Comparison of ENCODE assay signal across 14 mouse cellular contexts in the genomic region with DNA sequence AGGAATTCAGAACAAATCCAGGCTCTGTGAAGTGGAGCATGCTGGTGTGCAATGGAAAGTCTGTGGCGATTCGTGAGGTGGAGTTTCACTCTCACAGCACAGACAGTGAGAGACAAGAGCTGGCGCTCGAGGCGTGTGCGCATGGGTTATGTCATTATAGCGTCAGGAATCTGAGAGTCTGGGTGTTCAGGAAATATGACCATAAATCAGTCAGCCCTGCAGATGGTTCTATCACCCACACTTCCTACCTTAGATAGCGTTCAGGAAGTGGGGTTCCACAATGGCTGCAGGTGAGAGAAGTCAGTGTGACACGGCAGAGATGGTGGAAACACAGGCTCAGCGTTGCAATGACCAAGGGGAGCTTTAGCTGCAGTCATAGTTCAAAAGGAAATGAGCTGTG. TPM values are rescaled to one million over a fixed set of nuclear protein-coding genes. Genes with fewer than 3 reads are reported as not detected.
A peak's percentile ranks its signal among the peaks of the same experiment; 100 is the strongest.
DNase-seq lines count a peak whose midpoint lies in the region; ATAC-seq and TF ChIP-seq lines count a peak whose summit lies in the region.
"Had no signal": no experiment of that assay in that cellular context is flagged by ENCODE, and none has a peak within 500 bp of the region (broad histone marks: within the 10 kb centered on the region; RNA-seq: fewer than 3 reads in every experiment).

No protein-coding gene starts in this region.

- H3K9ac ChIP-seq in kidney, embryonic 15.5 days = no peak overlapping the region
- H3K9ac ChIP-seq in forebrain, embryonic 12.5 days = no peak overlapping the region
- H3K9ac ChIP-seq: forebrain, postnatal 0 days had no signal

- TF ChIP-seq CTCF in kidney, adult 2 months (conservative IDR thresholded peaks at IDR 0.05; ENCODE audit: insufficient read depth, insufficient read length, low read depth, low read length) = no peak

- 52% methylated on average over 10 of the region's 10 CpGs for WGBS in kidney, adult 2 months
- WGBS in kidney, embryonic 15.5 days = 66% methylated on average over 10 of the region's 10 CpGs
- WGBS in forebrain, embryonic 12.5 days = 88% methylated on average over 10 of the region's 10 CpGs
- 89% methylated on average over 10 of the region's 10 CpGs for WGBS in midbrain, embryonic 10.5 days

- H3K9me3 ChIP-seq in kidney, embryonic 15.5 days (replicated peaks) = no peaks in the 10 kb centered on the region
- no peaks in the 10 kb centered on the region for H3K9me3 ChIP-seq in forebrain, embryonic 12.5 days
- no peaks in the 10 kb centered on the region for H3K9me3 ChIP-seq in midbrain, embryonic 10.5 days (replicated peaks)

- peak overlapping the region; percentile 47; the same call in 1 of the 2 replicates for H3K27ac ChIP-seq in kidney, adult 2 months (ENCODE audit: insufficient read depth, low read depth, low read length)
- 0 out of 2 replicates have a peak overlapping the region, but pooled peaks have one; percentile 10 for H3K27ac ChIP-seq in kidney, embryonic 15.5 days
- H3K27ac ChIP-seq in forebrain, embryonic 12.5 days = no peak overlapping the region
- no peak overlapping the region for H3K27ac ChIP-seq in midbrain, embryonic 10.5 days (replicated peaks)

- ATAC-seq in kidney, embryonic 15.5 days (replicated peaks; ENCODE audit: low FRiP score) = 0 out of 2 replicates have a peak, but pooled peaks have one; percentile 6
- ATAC-seq in monocyte, adult 5-6 weeks (replicated peaks; ENCODE audit: insufficient number of reproducible peaks, low FRiP score, low TSS enrichment, poor library complexity, severe bottlenecking) = 0 out of 2 replicates have a peak, but pooled peaks have one; percentile 31
- no peak for ATAC-seq in forebrain, embryonic 12.5 days (ENCODE audit: low FRiP score)
- ATAC-seq: forebrain, postnatal 0 days; intestine, postnatal 0 days had no signal

- no peak overlapping the region for H3K4me2 ChIP-seq in kidney, embryonic 15.5 days
- no peak overlapping the region for H3K4me2 ChIP-seq in forebrain, embryonic 12.5 days

- TF ChIP-seq POLR2A in kidney, adult 2 months (IDR thresholded peaks at IDR 0.05; ENCODE audit: low read depth, low read length) = no peak

- H3K36me3 ChIP-seq in kidney, adult 2 months (ENCODE audit: control insufficient read depth, insufficient read depth, low read length) = no peaks in the 10 kb centered on the region
- no peaks in the 10 kb centered on the region for H3K36me3 ChIP-seq in kidney, embryonic 15.5 days
- no peaks in the 10 kb centered on the region for H3K36me3 ChIP-seq in forebrain, embryonic 12.5 days (replicated peaks)
- H3K36me3 ChIP-seq in midbrain, embryonic 10.5 days = no peaks in the 10 kb centered on the region

- 0 out of 2 replicates have a peak overlapping the region, but pooled peaks have one; percentile 18 for H3K4me3 ChIP-seq in kidney, adult 2 months (ENCODE audit: insufficient read depth, low read depth, low read length)
- no peak overlapping the region for H3K4me3 ChIP-seq in kidney, embryonic 15.5 days (replicated peaks)
- no peak overlapping the region for H3K4me3 ChIP-seq in forebrain, embryonic 12.5 days (replicated peaks)
- H3K4me3 ChIP-seq in midbrain, embryonic 10.5 days = no peak overlapping the region

- DNase-seq in kidney, adult 2 months = peak; percentile 65
- no peak for DNase-seq in kidney, adult 8-10 months
- DNase-seq in T-cell, adult 2 months (ENCODE audit: low spot score) = peak; percentile 29
- DNase-seq in midbrain, embryonic 10.5 days (ENCODE audit: low spot score) = no peak
- DNase-seq in embryo, embryonic 10.5 days (ENCODE audit: low spot score) = no peak
- DNase-seq: adrenal gland, postnatal 10 days; cerebellum, adult 18-20 months; forebrain, postnatal 0 days; liver; thymus, postnatal 4 days had no signal

- no peaks in the 10 kb centered on the region; the same call in 1 of the 2 replicates for H3K27me3 ChIP-seq in kidney, adult 2 months (replicated peaks; ENCODE audit: control insufficient read depth, insufficient read depth, low read length)
- no peaks in the 10 kb centered on the region for H3K27me3 ChIP-seq in kidney, embryonic 15.5 days
- H3K27me3 ChIP-seq in forebrain, embryonic 12.5 days = no peaks in the 10 kb centered on the region
- H3K27me3 ChIP-seq in midbrain, embryonic 10.5 days (ENCODE audit: low read depth, poor library complexity, severe bottlenecking) = no peaks in the 10 kb centered on the region

- no peaks in the 10 kb centered on the region for H3K4me1 ChIP-seq in kidney, adult 2 months (ENCODE audit: control insufficient read depth, insufficient read depth, low read length)
- no peaks in the 10 kb centered on the region for H3K4me1 ChIP-seq in kidney, embryonic 15.5 days
- no peaks in the 10 kb centered on the region for H3K4me1 ChIP-seq in forebrain, embryonic 12.5 days
- H3K4me1 ChIP-seq in midbrain, embryonic 10.5 days = no peaks in the 10 kb centered on the region

RNA-seq across cellular contexts. Expression of a gene that starts 9.9 kb away (rescaled TPM):
- 3.4 and 3.8 TPM in 2 replicates for polyA plus RNA-seq in kidney, adult 2 months (2012; rRNA removed)
- polyA plus RNA-seq in kidney, embryonic 15.5 days (2015; fragmentation: Nextera tagmentation; extraction: Ambion mirVana) = 9.0 and 10.7 TPM in 2 replicates
- total RNA-seq in monocyte, adult 5-6 weeks (2017) = 2.4 TPM in 1 of 3 replicates, not detected in the others
- 0.92 and 1.7 TPM in 2 replicates for polyA plus RNA-seq in forebrain, embryonic 12.5 days (2016; fragmentation: Nextera tagmentation; extraction: Ambion mirVana)
- polyA plus RNA-seq in midbrain, embryonic 10.5 days (2016; fragmentation: Nextera tagmentation; extraction: Ambion mirVana) = 1.3 and 1.4 TPM in 2 replicates

RNA-seq across cellular contexts. Expression of a gene that starts 35.5 kb away (rescaled TPM):
- not detected in 2 replicates for polyA plus RNA-seq in kidney, adult 2 months (2012; rRNA removed)
- 2.6 and 3.5 TPM in 2 replicates for polyA plus RNA-seq in kidney, embryonic 15.5 days (2015; fragmentation: Nextera tagmentation; extraction: Ambion mirVana)
- not detected in 3 replicates for total RNA-seq in monocyte, adult 5-6 weeks (2017)
- polyA plus RNA-seq in forebrain, embryonic 12.5 days (2016; fragmentation: Nextera tagmentation; extraction: Ambion mirVana) = not detected in 2 replicates
- polyA plus RNA-seq in midbrain, embryonic 10.5 days (2016; fragmentation: Nextera tagmentation; extraction: Ambion mirVana) = 0.45 TPM in 1 of 2 replicates, not detected in the other

RNA-seq across cellular contexts. Expression of a gene that starts 52.2 kb away (rescaled TPM):
- 10.2 and 12.3 TPM in 2 replicates for polyA plus RNA-seq in kidney, adult 2 months (2012; rRNA removed)
- polyA plus RNA-seq in kidney, embryonic 15.5 days (2015; fragmentation: Nextera tagmentation; extraction: Ambion mirVana) = 4.2 and 5.6 TPM in 2 replicates
- total RNA-seq in monocyte, adult 5-6 weeks (2017) = 56.9 to 77.2 TPM (median 63.5 TPM) in 3 replicates
- 2.5 and 3.2 TPM in 2 replicates for polyA plus RNA-seq in forebrain, embryonic 12.5 days (2016; fragmentation: Nextera tagmentation; extraction: Ambion mirVana)
- 1.6 and 2.9 TPM in 2 replicates for polyA plus RNA-seq in midbrain, embryonic 10.5 days (2016; fragmentation: Nextera tagmentation; extraction: Ambion mirVana)

Comparison
In these comparisons a context has a peak if more than half of its experiments do, and no peak if none do; other contexts are left out.
1. DNase-seq: peak in kidney, adult 2 months (single experiment) and T-cell, adult 2 months (single experiment); none in kidney, adult 8-10 months (0 of 2), midbrain, embryonic 10.5 days (single experiment) and embryo, embryonic 10.5 days (single experiment).
2. H3K27ac ChIP-seq: peak in kidney, adult 2 months (single experiment) and kidney, embryonic 15.5 days (single experiment); none in forebrain, embryonic 12.5 days (single experiment) and midbrain, embryonic 10.5 days (single experiment).